Mouse (Mus musculus) limb, embryonic 11.5 days (tissue): Measurements from ENCODE around the gene Pex14. TPM values are rescaled to one million over a fixed set of nuclear protein-coding genes. Genes with fewer than 3 reads are reported as not detected.

Experiments
- ATAC-seq: fragments of 200-750 bp; cut with Nextera tagmentation; 2 replicates; pipeline ENCODE4 v1.8.0; 2017; ENCODE audit warnings: low read depth; ENCODE audit not compliant: insufficient number of reproducible peaks, low FRiP score, low TSS enrichment
- DNase-seq: peaks from one replicate; pipeline ENCODE4 v3.0.0-alpha.2; 2015; ENCODE audit warnings: low spot score
- H3K27ac ChIP-seq: fragments of 300-500 bp; sonication (generic); replicated peaks from 2 replicates; pipeline ENCODE4 v1.5.1; 2014; ENCODE audit warnings: low read depth, mild to moderate bottlenecking, low read length
- H3K27me3 ChIP-seq: fragments of 300-500 bp; sonication (generic); 2 replicates; pipeline ENCODE4 v1.6.1; 2014; ENCODE audit warnings: mild to moderate bottlenecking, low read length, mixed read lengths; ENCODE audit not compliant: control insufficient read depth, insufficient read depth
- H3K36me3 ChIP-seq: fragments of 300-500 bp; sonication (generic); 2 replicates; pipeline ENCODE4 v1.6.1; 2014; ENCODE audit warnings: mild to moderate bottlenecking, low read length, moderate library complexity, mixed read lengths; ENCODE audit not compliant: control insufficient read depth, insufficient read depth
- H3K4me1 ChIP-seq: fragments of 300-500 bp; sonication (generic); 2 replicates; pipeline ENCODE4 v1.6.1; 2014; ENCODE audit warnings: low read length, mixed read lengths; ENCODE audit not compliant: control insufficient read depth, insufficient read depth
- H3K4me2 ChIP-seq: fragments of 300-500 bp; sonication (generic); 2 replicates; pipeline ENCODE4 v1.6.1; 2014; ENCODE audit warnings: low read depth, mild to moderate bottlenecking, moderate library complexity; ENCODE audit not compliant: severe bottlenecking
- H3K4me3 ChIP-seq: fragments of 300-500 bp; sonication (generic); 2 replicates; pipeline ENCODE4 v1.5.1; 2014; ENCODE audit warnings: low read depth, low read length
- H3K9ac ChIP-seq: fragments of 300-500 bp; sonication (generic); 2 replicates; pipeline ENCODE4 v1.6.1; 2014; ENCODE audit warnings: mild to moderate bottlenecking, low read length
- H3K9me3 ChIP-seq: fragments of 300-500 bp; sonication (generic); 2 replicates; pipeline ENCODE4 v1.6.1; 2016; ENCODE audit warnings: low read length; ENCODE audit not compliant: control insufficient read depth
- WGBS: fragments of 180-500 bp; shearing (Covaris S2); extraction: QIAGEN DNeasy Blood & Tissue Kit; methylation state at CpG from one replicate; pipeline ENCODE4 v1.1.7; 2014; 5-methylcytosine and 5-hydroxymethylcytosine counted together
- polyA plus RNA-seq: library from polyadenylated mRNA; unstranded; fragments of >200 nt; fragmentation: Nextera tagmentation; extraction: Ambion mirVana; gene quantifications from 2 replicates; pipeline ENCODE4 v1.2.1, GENCODE M21; 2014

The Pex14 gene
- polyA plus RNA-seq, 1 experiment from 2014 or later: 41.1 TPM

- no peaks in the 10 kb centered on the region for H3K27me3 ChIP-seq
- H3K27ac ChIP-seq: no peak overlapping the region
- no peak overlapping the region; the same call in 1 of the 2 replicates for H3K4me3 ChIP-seq
- no peaks in the 10 kb centered on the region for H3K9me3 ChIP-seq
- DNase-seq (no peak), ATAC-seq (no peak)
- H3K36me3 ChIP-seq: peaks cover 3% of the 10 kb centered on the region; the same call in 1 of the 2 replicates
- no peak overlapping the region for H3K9ac ChIP-seq
- 77% methylated on average over 3 of the region's 3 CpGs for WGBS
- H3K4me2 ChIP-seq: peak overlapping the region; percentile 85
- peaks cover 7% of the 10 kb centered on the region; the same call in 1 of the 2 replicates for H3K4me1 ChIP-seq
These were observed 1.7 kb downstream of the Pex14 start for GRCm38 (mm10) chr4:149097956-149098355.

DNA sequence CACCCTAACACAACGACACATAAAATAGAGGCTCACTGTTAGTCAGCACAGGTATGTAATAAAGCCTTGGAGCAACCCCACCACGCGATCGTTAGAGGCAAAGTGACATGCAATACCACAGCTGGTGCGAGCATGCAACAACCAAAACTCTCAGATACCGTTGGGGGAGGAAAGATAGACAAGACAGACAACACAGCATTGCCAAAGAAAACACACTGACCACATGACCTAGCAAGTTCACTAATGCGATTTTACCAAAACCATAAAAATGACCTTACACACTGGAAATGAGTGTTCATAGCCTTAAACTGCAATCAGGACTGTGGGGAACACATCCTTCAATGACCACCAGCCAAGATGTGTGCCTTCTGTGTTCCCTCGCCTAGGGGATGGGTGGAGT is 8.3 kb downstream of the Pex14 start:
- H3K9ac ChIP-seq: no peak overlapping the region
- H3K4me3 ChIP-seq: no peak overlapping the region
- H3K4me1 ChIP-seq: no peaks in the 10 kb centered on the region
- DNase-seq: no peak
- H3K27ac ChIP-seq: no peak overlapping the region
- no peaks in the 10 kb centered on the region for H3K9me3 ChIP-seq
- no peak overlapping the region for H3K4me2 ChIP-seq
- H3K27me3 ChIP-seq: no peaks in the 10 kb centered on the region
- WGBS: 86% methylated on average over 8 of the region's 8 CpGs
- ATAC-seq: no peak
- H3K36me3 ChIP-seq: peaks cover 3% of the 10 kb centered on the region; the same call in 1 of the 2 replicates

- WGBS: 79% methylated on average over 5 of the region's 5 CpGs
- Histone ChIP-seq H3K4me1 (no peaks in the 10 kb centered on the region), H3K4me3 (no peak overlapping the region), H3K27me3 (no peaks in the 10 kb centered on the region), H3K9ac (no peak overlapping the region), H3K36me3 (no peaks in the 10 kb centered on the region), H3K9me3 (no peaks in the 10 kb centered on the region), H3K4me2 (no peak overlapping the region), H3K27ac (no peak overlapping the region)
- DNase-seq: no peak
- ATAC-seq: no peak
These were observed 14.3 kb downstream of the Pex14 start for GRCm38 (mm10) chr4:149085381-149085780.

GRCm38 (mm10) chr4:149081528-149081927 is 18.1 kb downstream of the Pex14 start:
- H3K4me2 ChIP-seq: no peak overlapping the region
- H3K4me1 ChIP-seq: no peaks in the 10 kb centered on the region
- ATAC-seq (no peak), DNase-seq (no peak)
- WGBS: 86% methylated on average over 17 of the region's 17 CpGs
- H3K27ac ChIP-seq: no peak overlapping the region
- no peaks in the 10 kb centered on the region for H3K27me3 ChIP-seq
- no peak overlapping the region for H3K9ac ChIP-seq
- no peaks in the 10 kb centered on the region for H3K9me3 ChIP-seq
- no peaks in the 10 kb centered on the region for H3K36me3 ChIP-seq
- no peak overlapping the region for H3K4me3 ChIP-seq

DNA sequence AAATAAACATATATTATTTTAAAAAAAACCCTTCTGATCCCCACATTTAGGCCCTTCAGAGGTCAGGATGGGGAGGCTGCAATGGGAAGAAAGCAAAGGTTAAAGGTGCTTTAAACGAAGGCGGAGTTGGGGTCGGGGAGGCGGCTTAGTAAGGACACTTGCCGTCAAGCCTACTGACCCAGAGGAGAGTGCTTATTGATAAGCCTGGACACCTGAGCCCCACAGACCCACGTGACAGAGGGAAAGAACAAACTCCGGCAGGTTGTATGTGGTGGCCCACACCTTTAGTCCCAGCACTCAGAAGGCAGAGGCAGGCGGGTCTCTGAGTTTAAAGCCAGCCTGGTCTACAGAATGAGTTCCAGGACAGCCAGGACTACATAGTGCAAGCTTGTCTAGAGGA is 19.6 kb downstream of the Pex14 start:
- Histone ChIP-seq H3K4me1 (no peaks in the 10 kb centered on the region), H3K9ac (no peak overlapping the region), H3K27ac (no peak overlapping the region), H3K36me3 (peaks cover 2% of the 10 kb centered on the region; the same call in 1 of the 2 replicates), H3K4me2 (no peak overlapping the region), H3K4me3 (no peak overlapping the region), H3K9me3 (no peaks in the 10 kb centered on the region), H3K27me3 (no peaks in the 10 kb centered on the region)
- ATAC-seq (no peak), DNase-seq (no peak)
- WGBS: 91% methylated on average over 8 of the region's 8 CpGs

DNA sequence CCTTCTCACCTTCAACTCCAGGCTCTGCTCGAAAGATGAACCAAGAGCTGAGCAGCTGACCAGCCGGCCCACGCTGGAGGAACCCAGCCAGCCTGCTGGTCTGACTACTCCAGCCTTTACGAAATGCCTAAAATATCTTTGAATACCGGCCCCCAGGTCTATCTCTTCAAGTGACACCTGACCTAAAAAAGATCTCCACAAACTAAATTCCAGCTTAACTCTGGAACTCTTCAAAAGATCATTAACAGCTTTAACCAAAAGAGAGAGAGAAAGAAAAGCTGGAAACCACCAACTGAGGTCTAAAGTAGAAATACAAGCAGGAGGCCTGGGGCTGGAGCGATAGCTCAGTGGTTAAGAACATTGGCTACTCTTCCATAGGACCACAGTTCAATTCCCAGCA is 20.0 kb downstream of the Pex14 start:
- H3K9ac ChIP-seq: no peak overlapping the region
- no peaks in the 10 kb centered on the region for H3K27me3 ChIP-seq
- H3K27ac ChIP-seq: no peak overlapping the region
- WGBS: 82% methylated on average over 6 of the region's 6 CpGs
- H3K9me3 ChIP-seq: no peaks in the 10 kb centered on the region
- DNase-seq: no peak
- no peak overlapping the region for H3K4me2 ChIP-seq
- no peak for ATAC-seq
- H3K36me3 ChIP-seq: peaks cover 2% of the 10 kb centered on the region; the same call in 1 of the 2 replicates
- no peaks in the 10 kb centered on the region for H3K4me1 ChIP-seq
- H3K4me3 ChIP-seq: no peak overlapping the region

GRCm38 (mm10) chr4:149078261-149078660 is 21.4 kb downstream of the Pex14 start:
- Histone ChIP-seq H3K36me3 (peaks cover 2% of the 10 kb centered on the region; the same call in 1 of the 2 replicates), H3K9ac (no peak overlapping the region), H3K4me2 (no peak overlapping the region), H3K4me1 (no peaks in the 10 kb centered on the region), H3K9me3 (no peaks in the 10 kb centered on the region), H3K27ac (no peak overlapping the region), H3K4me3 (no peak overlapping the region), H3K27me3 (no peaks in the 10 kb centered on the region)
- WGBS: 63% methylated on average over 4 of the region's 4 CpGs
- ATAC-seq: no peak
- DNase-seq: no peak

- Histone ChIP-seq H3K4me2 (no peak overlapping the region), H3K27me3 (no peaks in the 10 kb centered on the region), H3K36me3 (peaks cover 2% of the 10 kb centered on the region; the same call in 1 of the 2 replicates), H3K27ac (no peak overlapping the region), H3K9me3 (no peaks in the 10 kb centered on the region), H3K4me3 (no peak overlapping the region), H3K4me1 (no peaks in the 10 kb centered on the region), H3K9ac (no peak overlapping the region)
- WGBS: 39% methylated on average over 10 of the region's 10 CpGs
- DNase-seq (peak; percentile 76), ATAC-seq (peak; percentile 59; the same call in 1 of the 2 replicates)
These were observed 23.7 kb downstream of the Pex14 start for GRCm38 (mm10) chr4:149075871-149076575.
